In the genomic region with DNA sequence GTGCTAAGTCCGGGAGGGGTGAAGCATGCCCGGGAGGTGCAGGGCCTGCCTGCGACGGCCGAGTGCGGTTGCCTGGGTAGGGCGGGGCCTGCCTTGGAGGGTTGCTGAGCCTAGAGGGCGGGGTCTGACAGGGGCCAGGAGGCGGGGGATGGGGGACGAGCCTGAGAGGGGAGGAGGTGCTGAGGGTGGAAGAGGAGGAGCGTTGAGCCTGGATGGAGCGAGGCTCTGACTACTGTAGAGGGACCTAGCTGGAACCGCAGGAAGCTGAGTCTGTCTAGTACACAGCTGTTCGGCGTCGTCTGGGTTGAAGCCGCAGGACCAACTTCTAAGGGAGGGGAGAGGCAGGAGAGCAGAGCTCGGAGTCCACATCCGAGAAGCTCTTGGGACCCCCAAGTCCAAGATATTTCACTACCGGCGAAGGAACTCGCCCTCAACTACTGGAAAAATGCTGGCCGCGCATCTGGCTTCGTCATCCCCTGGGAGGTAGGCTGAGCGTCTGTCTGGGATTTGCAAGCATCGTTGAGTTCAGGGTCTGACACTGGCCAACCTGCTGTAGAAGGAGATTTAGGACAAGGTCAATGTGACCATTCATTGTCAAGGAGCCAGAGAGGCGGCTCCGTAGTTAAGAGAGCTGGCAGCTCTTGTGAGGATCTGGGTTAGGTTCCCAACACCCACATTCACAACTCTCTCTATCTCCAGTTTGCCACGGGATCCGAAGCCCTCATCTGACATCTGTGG, we compare ENCODE assay signal across 7 mouse cellular contexts. TPM values are rescaled to one million over a fixed set of nuclear protein-coding genes. Genes with fewer than 3 reads are reported as not detected.
DNase-seq lines count a peak whose midpoint lies in the region; ATAC-seq and TF ChIP-seq lines count a peak whose summit lies in the region.

A gene (plus strand): TSS at position 112 of the 738 bp plus-strand sequence.

- peak; percentile 77 for DNase-seq in T-cell, adult 2 months (ENCODE audit: low spot score)
- peak; percentile 76 to 88 for DNase-seq in cerebellum, postnatal 10 days
- DNase-seq in gastrocnemius, adult 18-20 months (ENCODE audit: low spot score): peak; percentile 89
- peak; percentile 36 for DNase-seq in hindbrain, embryonic 14.5 days (ENCODE audit: low spot score)
- peak; percentile 46 to 68 for DNase-seq in left cerebral cortex, adult 2 months (ENCODE audit: extremely low spot score in 1 of 2, low spot score in 2 of 2)

- peak within 1 kb of the TSS; percentile 61 for H3K4me2 ChIP-seq in hindbrain, embryonic 14.5 days (replicated peaks)

- peak within 1 kb of the TSS; percentile 41; the same call in 1 of the 2 replicates for H3K9ac ChIP-seq in hindbrain, embryonic 14.5 days

- H3K27me3 ChIP-seq in hindbrain, embryonic 14.5 days (ENCODE audit: control insufficient read depth, insufficient read depth, low read length): peaks cover 63% of the 10 kb centered on the region
- peaks cover 89% of the 10 kb centered on the region for H3K27me3 ChIP-seq in megakaryocyte, embryonic 14.5 days (replicated peaks)
- no peaks in the 10 kb centered on the region for H3K27me3 ChIP-seq in small intestine, adult 2 months (ENCODE audit: control insufficient read depth, insufficient read depth, low read length)

- peak within 1 kb of the TSS; percentile 31 for H3K4me3 ChIP-seq in hindbrain, embryonic 14.5 days (replicated peaks; ENCODE audit: low read length)
- H3K4me3 ChIP-seq in left cerebral cortex, adult 2 months: peak within 1 kb of the TSS; percentile 32
- peak within 1 kb of the TSS; percentile 90 for H3K4me3 ChIP-seq in megakaryocyte, embryonic 14.5 days (replicated peaks)
- peak within 1 kb of the TSS; percentile 68 for H3K4me3 ChIP-seq in small intestine, adult 2 months (ENCODE audit: low read depth, low read length)

- under 1% methylated on average over 31 of the region's 31 CpGs for WGBS in hindbrain, embryonic 14.5 days
- 1% methylated on average over 31 of the region's 31 CpGs for WGBS in small intestine, adult 2 months

- intact Hi-C loops in left cerebral cortex, adult 2 months (cut with DNase I): no loop called here

- H3K36me3 ChIP-seq in hindbrain, embryonic 14.5 days (replicated peaks; ENCODE audit: control insufficient read depth, insufficient read depth): no peaks in the 10 kb centered on the region
- no peaks in the 10 kb centered on the region for H3K36me3 ChIP-seq in megakaryocyte, embryonic 14.5 days (replicated peaks; ENCODE audit: low read length)
- H3K36me3 ChIP-seq in small intestine, adult 2 months (ENCODE audit: control insufficient read depth, insufficient read depth, low read length): no peaks in the 10 kb centered on the region; the same call in 1 of the 2 replicates

- no peaks in the 10 kb centered on the region for H3K9me3 ChIP-seq in hindbrain, embryonic 14.5 days (ENCODE audit: control insufficient read depth, low read length)
- no peaks in the 10 kb centered on the region for H3K9me3 ChIP-seq in megakaryocyte, embryonic 14.5 days

- TF ChIP-seq CTCF in left cerebral cortex, adult 2 months (IDR thresholded peaks at IDR 0.05): no peak
- no peak for TF ChIP-seq CTCF in small intestine, adult 2 months (IDR thresholded peaks at IDR 0.05; ENCODE audit: extremely low read depth, insufficient read length, insufficient replicate concordance, low read depth, low read length)

- ATAC-seq in hindbrain, embryonic 14.5 days (ENCODE audit: low FRiP score): peak; percentile 84

- no peak within 1 kb of the TSS for H3K27ac ChIP-seq in hindbrain, embryonic 14.5 days
- H3K27ac ChIP-seq in left cerebral cortex, adult 2 months: peak within 1 kb of the TSS; percentile 40; the same call in 1 of the 2 replicates
- H3K27ac ChIP-seq in small intestine, adult 2 months (ENCODE audit: insufficient read depth, low read depth, low read length): peak within 1 kb of the TSS; percentile 75

- peak; percentile 87 for TF ChIP-seq POLR2A in small intestine, adult 2 months (IDR thresholded peaks at IDR 0.05; ENCODE audit: low read depth, low read length)

- peaks cover 33% of the 10 kb centered on the region for H3K4me1 ChIP-seq in hindbrain, embryonic 14.5 days (replicated peaks; ENCODE audit: control insufficient read depth, insufficient read depth, low read length)
- H3K4me1 ChIP-seq in megakaryocyte, embryonic 14.5 days: peaks cover 23% of the 10 kb centered on the region
- H3K4me1 ChIP-seq in small intestine, adult 2 months (ENCODE audit: control insufficient read depth, insufficient read depth, insufficient read length, low read length): peaks cover 23% of the 10 kb centered on the region

RNA-seq across cellular contexts. Expression of the gene that starts here (rescaled TPM):
- under 1 TPM; 0.32 to 0.33 TPM for total RNA-seq in gastrocnemius, adult 18-20 months (2021)
- 0.78 and 1.1 TPM in 2 replicates for polyA plus RNA-seq in hindbrain, embryonic 14.5 days (2014; fragmentation: Nextera tagmentation; extraction: Ambion mirVana)
- 10 to 100 TPM; 17.1 to 18.2 TPM for total RNA-seq in left cerebral cortex, adult 2 months (2021)
- polyA plus RNA-seq in megakaryocyte, embryonic 14.5 days (2012; ENCODE audit: insufficient read depth, low replicate concordance): 0.64 TPM in 1 of 2 replicates, not detected in the other
- 29.3 and 48.8 TPM in 2 replicates for polyA plus RNA-seq in small intestine, adult 2 months (2012; rRNA removed)

Comparison
In these comparisons a context has a peak if more than half of its experiments do, and no peak if none do; other contexts are left out.
1. RNA of the gene that starts here (total RNA-seq): 17.1 to 18.2 TPM in left cerebral cortex, adult 2 months; 0.32 to 0.33 TPM in gastrocnemius, adult 18-20 months; every median in the first group is over 10 times any median in the second.
2. RNA of the gene that starts here (polyA plus RNA-seq): 29.3 to 48.8 TPM in small intestine, adult 2 months; 0.78 to 1.1 TPM in hindbrain, embryonic 14.5 days and 0.64 TPM in megakaryocyte, embryonic 14.5 days; every median in the first group is over 10 times any median in the second.
3. Peak in DNase-seq in gastrocnemius, adult 18-20 months; RNA of the gene not detected or under 1 TPM.
4. DNase-seq: peak in every context shown above with its lines; median percentile 89 in gastrocnemius, adult 18-20 months; 82 in cerebellum, postnatal 10 days; 77 in T-cell, adult 2 months; 57 in left cerebral cortex, adult 2 months; 36 in hindbrain, embryonic 14.5 days.
5. H3K4me3 ChIP-seq: peak in every context shown above with its lines; median percentile 90 in megakaryocyte, embryonic 14.5 days; 68 in small intestine, adult 2 months; 32 in left cerebral cortex, adult 2 months; 31 in hindbrain, embryonic 14.5 days.